Mouse (Mus musculus) embryonic facial prominence, embryonic 13.5 days (tissue): Measurements from ENCODE around the gene 2610528A11Rik. TPM values are rescaled to one million over a fixed set of nuclear protein-coding genes. Genes with fewer than 3 reads are reported as not detected.

Source experiments
- ATAC-seq: fragments of 200-750 bp; cut with Nextera tagmentation; 2 replicates; pipeline ENCODE4 v1.8.0; 2017; ENCODE audit warnings: low read depth; ENCODE audit not compliant: insufficient number of reproducible peaks, insufficient read depth, low FRiP score, low TSS enrichment
- H3K27ac ChIP-seq: fragments of 300-500 bp; sonication (generic); 2 replicates; pipeline ENCODE4 v1.5.1; 2015; ENCODE audit warnings: moderate library complexity, mild to moderate bottlenecking, inconsistent platforms
- H3K27me3 ChIP-seq: fragments of 300-500 bp; sonication (generic); 2 replicates; pipeline ENCODE4 v1.6.1; 2015; ENCODE audit warnings: mild to moderate bottlenecking, inconsistent platforms
- H3K36me3 ChIP-seq: fragments of 300-500 bp; sonication (generic); 2 replicates; pipeline ENCODE4 v1.6.1; 2015; ENCODE audit warnings: mild to moderate bottlenecking, inconsistent platforms
- H3K4me1 ChIP-seq: fragments of 300-500 bp; sonication (generic); 2 replicates; pipeline ENCODE4 v1.6.1; 2015; ENCODE audit warnings: inconsistent platforms
- H3K4me2 ChIP-seq: fragments of 300-500 bp; sonication (generic); 2 replicates; pipeline ENCODE4 v1.6.1; 2015; ENCODE audit warnings: moderate library complexity, mild to moderate bottlenecking, inconsistent platforms
- H3K4me3 ChIP-seq: fragments of 300-500 bp; sonication (generic); 2 replicates; pipeline ENCODE4 v1.5.1; 2015; ENCODE audit warnings: mild to moderate bottlenecking, inconsistent platforms
- H3K9ac ChIP-seq: fragments of 300-500 bp; sonication (generic); 2 replicates; pipeline ENCODE4 v1.6.1; 2015; ENCODE audit warnings: mild to moderate bottlenecking, inconsistent platforms
- H3K9me3 ChIP-seq: fragments of 300-500 bp; sonication (generic); 2 replicates; pipeline ENCODE4 v1.6.1; 2016; ENCODE audit warnings: inconsistent platforms
- WGBS: fragments of 180-500 bp; shearing (Covaris S2); methylation state at CpG from one replicate; pipeline ENCODE4 v1.1.7; 2015; ENCODE audit warnings: mixed read lengths; 5-methylcytosine and 5-hydroxymethylcytosine counted together
- polyA plus RNA-seq: library from polyadenylated mRNA; unstranded; fragments of >200 nt; fragmentation: Nextera tagmentation; extraction: Ambion mirVana; gene quantifications from 2 replicates; pipeline ENCODE4 v1.2.1, GENCODE M21; 2015

2610528A11Rik gene
- polyA plus RNA-seq, 1 experiment from 2014 or later: 3.2 TPM

DNA sequence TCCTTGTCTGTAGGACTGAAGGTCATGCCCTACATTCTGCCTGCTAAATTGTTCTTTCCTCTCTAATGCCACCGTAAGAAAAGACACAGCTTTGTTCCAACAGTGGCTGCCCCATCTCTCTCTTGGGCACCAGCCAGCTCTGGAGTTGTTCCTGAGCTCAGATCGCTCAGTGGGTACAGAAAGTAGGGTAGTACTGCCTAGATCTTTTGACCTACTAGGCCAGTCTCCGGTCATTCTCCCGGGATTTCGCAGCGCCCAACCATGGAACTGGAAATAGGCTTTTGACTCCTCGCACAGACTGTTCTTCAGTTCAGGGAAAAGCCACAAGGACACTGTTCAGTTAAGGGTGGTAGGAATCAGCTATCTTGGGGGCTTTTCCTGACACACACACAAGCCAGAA is 891 bp downstream of the 2610528A11Rik start:
- H3K4me2 ChIP-seq: no peak overlapping the region
- no peaks in the 10 kb centered on the region for H3K4me1 ChIP-seq
- H3K4me3 ChIP-seq: no peak overlapping the region
- H3K27ac ChIP-seq: no peak overlapping the region
- WGBS: 88% methylated on average over 7 of the region's 7 CpGs
- H3K36me3 ChIP-seq: no peaks in the 10 kb centered on the region
- H3K27me3 ChIP-seq: no peaks in the 10 kb centered on the region
- no peak overlapping the region for H3K9ac ChIP-seq
- ATAC-seq: no peak
- H3K9me3 ChIP-seq: no peaks in the 10 kb centered on the region

DNA sequence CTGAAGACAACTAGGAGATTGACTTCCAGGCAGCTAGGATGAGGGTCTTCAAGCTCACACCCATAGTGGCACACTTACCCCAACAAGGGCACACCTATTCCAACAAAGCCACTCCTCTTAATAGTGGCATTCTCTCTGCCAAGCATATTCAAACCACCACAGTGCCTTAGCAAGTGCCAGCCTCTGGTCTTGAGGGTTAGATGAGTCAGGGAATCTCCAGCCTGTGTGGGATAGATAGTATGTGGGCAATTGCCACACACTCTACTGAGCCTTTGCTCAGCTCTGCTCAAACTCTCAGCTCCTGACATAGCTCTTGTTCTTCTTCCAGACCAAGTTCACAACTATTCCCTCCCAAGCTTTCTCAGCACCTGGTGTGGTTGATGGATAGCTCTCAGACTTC is 2.5 kb downstream of the 2610528A11Rik start:
- Histone ChIP-seq H3K9me3 (no peaks in the 10 kb centered on the region), H3K4me3 (no peak overlapping the region), H3K9ac (no peak overlapping the region), H3K4me2 (no peak overlapping the region), H3K27me3 (no peaks in the 10 kb centered on the region), H3K36me3 (no peaks in the 10 kb centered on the region), H3K4me1 (no peaks in the 10 kb centered on the region), H3K27ac (no peak overlapping the region)
- ATAC-seq: no peak

DNA sequence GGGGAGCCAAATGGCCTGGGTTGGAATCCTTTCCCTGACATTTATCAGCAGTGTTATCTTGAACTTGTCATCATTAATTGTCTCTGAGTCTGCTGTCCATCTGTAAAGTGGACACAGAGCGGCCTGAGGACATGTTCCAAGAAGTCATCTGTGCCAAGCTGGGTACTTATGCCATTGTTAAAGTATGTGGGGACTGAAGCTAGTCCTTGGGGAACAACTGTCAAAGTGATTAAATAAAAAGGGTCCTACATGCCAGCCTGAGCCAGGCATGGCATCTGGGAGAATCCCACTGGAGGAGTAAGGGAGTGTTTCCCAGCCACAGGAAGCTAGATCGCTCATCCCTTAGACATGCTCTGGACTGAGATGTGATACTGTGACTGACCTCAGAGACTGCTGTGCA is 3.4 kb downstream of the 2610528A11Rik start:
- no peaks in the 10 kb centered on the region for H3K9me3 ChIP-seq
- ATAC-seq: no peak
- peaks cover 7% of the 10 kb centered on the region; the same call in 1 of the 2 replicates for H3K4me1 ChIP-seq
- 91% methylated on average over 2 of the region's 2 CpGs for WGBS
- H3K9ac ChIP-seq: no peak overlapping the region
- H3K36me3 ChIP-seq: no peaks in the 10 kb centered on the region
- H3K4me2 ChIP-seq: no peak overlapping the region
- H3K27me3 ChIP-seq: no peaks in the 10 kb centered on the region
- H3K27ac ChIP-seq: no peak overlapping the region
- no peak overlapping the region for H3K4me3 ChIP-seq

DNA sequence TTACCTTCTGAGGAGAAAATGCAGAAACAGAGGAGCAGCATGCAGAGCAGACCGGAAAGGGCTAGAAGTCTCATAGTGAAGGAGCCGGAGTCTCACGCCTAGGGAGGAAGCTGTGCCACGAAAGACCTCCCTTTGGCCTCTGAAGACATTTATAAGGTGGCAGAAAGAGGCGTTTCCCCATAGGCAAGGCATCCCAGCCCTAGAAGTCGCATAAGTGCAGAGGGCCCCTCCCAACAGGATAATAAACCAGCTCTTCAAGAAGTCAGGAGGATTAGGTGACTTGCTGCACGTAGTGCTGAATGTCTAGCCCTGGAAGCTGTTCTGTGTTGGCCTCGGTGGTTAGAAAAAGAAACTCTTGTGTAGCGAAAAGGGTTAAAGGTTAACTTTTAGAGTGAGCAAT is 3.8 kb downstream of the 2610528A11Rik start:
- no peak for ATAC-seq
- H3K9me3 ChIP-seq: no peaks in the 10 kb centered on the region
- H3K27ac ChIP-seq: no peak overlapping the region
- H3K36me3 ChIP-seq: no peaks in the 10 kb centered on the region
- no peak overlapping the region for H3K4me3 ChIP-seq
- H3K4me1 ChIP-seq: peaks cover 8% of the 10 kb centered on the region; the same call in 1 of the 2 replicates
- H3K4me2 ChIP-seq: no peak overlapping the region
- no peaks in the 10 kb centered on the region for H3K27me3 ChIP-seq
- 69% methylated on average over 9 of the region's 9 CpGs for WGBS
- H3K9ac ChIP-seq: no peak overlapping the region

DNA sequence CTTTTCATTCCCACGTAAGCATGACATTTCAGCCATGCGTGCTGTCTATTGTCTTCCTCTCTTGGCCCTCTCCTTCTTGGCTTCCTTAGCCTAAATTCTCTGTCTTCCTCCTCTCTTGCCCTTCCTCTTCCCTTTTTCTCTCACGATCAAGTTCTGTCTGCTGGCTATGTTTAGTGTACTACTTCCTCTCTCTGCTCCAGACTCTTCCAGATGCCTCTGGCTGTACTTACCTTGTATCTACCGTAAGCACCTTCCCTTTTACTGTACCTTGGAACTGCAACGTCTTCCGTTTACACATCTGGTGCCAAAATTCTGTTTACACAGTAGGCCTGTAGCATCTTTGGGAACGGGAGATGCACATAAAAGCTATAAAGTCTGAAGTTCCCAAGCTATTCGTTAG is 4.4 kb downstream of the 2610528A11Rik start:
- no peaks in the 10 kb centered on the region for H3K9me3 ChIP-seq
- H3K27me3 ChIP-seq: no peaks in the 10 kb centered on the region
- H3K27ac ChIP-seq: no peak overlapping the region
- ATAC-seq: no peak
- H3K36me3 ChIP-seq: no peaks in the 10 kb centered on the region
- 79% methylated on average over 8 of the region's 8 CpGs for whole genome bisulfite sequencing
- H3K4me2 ChIP-seq: no peak overlapping the region
- no peak overlapping the region for H3K4me3 ChIP-seq
- no peak overlapping the region for H3K9ac ChIP-seq
- peaks cover 8% of the 10 kb centered on the region; the same call in 1 of the 2 replicates for H3K4me1 ChIP-seq

DNA sequence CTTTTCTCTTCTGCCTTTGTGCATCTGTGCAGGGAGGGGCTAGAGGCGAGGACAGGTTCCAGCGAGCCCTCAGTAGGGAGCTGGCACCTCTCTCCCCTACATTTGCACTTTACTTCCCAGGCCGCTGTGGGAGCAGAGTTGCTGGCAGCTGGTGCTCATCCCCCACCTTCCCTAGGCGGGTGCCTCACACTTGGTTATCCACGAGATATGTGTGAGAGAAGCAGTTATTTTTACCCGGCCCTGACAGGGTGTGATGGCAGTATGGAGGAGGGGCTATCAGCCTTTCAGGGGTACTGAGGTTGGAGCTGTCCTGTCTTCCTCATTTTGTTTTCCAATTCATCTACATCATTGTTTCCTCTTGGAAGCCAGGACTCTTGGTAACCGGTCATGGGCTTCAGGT is 8.0 kb downstream of the 2610528A11Rik start:
- ATAC-seq: no peak
- H3K27ac ChIP-seq: no peak overlapping the region
- no peaks in the 10 kb centered on the region for H3K36me3 ChIP-seq
- H3K4me1 ChIP-seq: peaks cover 8% of the 10 kb centered on the region; the same call in 1 of the 2 replicates
- H3K9me3 ChIP-seq: no peaks in the 10 kb centered on the region
- no peaks in the 10 kb centered on the region for H3K27me3 ChIP-seq
- 44% methylated on average over 7 of the region's 7 CpGs for WGBS
- no peak overlapping the region for H3K9ac ChIP-seq
- H3K4me3 ChIP-seq: no peak overlapping the region
- no peak overlapping the region for H3K4me2 ChIP-seq

DNA sequence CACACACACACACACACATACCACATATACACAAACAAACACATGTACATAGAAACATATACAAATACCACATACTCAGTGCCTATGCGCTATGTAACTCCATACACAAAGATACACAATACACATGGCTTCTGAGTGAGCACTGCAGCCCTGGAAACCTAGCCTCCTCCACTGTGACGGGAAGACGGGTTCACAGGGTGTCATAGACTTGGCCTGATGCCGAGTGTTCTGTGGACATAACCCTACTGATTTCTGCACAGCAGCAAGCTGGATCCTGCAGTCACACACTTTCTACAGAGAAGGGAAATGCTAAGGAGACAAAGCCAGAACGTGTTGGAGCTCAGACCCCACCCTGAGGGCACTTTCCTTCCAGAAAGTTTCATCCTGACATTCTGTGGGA is 9.1 kb downstream of the 2610528A11Rik start:
- no peak overlapping the region for H3K27ac ChIP-seq
- no peak overlapping the region for H3K4me2 ChIP-seq
- peaks cover 8% of the 10 kb centered on the region; the same call in 1 of the 2 replicates for H3K4me1 ChIP-seq
- WGBS: 56% methylated on average over 5 of the region's 5 CpGs
- no peak; the same call in 1 of the 2 replicates for ATAC-seq
- peaks cover 4% of the 10 kb centered on the region; the same call in 1 of the 2 replicates for H3K27me3 ChIP-seq
- no peak overlapping the region for H3K9ac ChIP-seq
- no peaks in the 10 kb centered on the region for H3K36me3 ChIP-seq
- H3K4me3 ChIP-seq: no peak overlapping the region
- no peaks in the 10 kb centered on the region for H3K9me3 ChIP-seq

DNA sequence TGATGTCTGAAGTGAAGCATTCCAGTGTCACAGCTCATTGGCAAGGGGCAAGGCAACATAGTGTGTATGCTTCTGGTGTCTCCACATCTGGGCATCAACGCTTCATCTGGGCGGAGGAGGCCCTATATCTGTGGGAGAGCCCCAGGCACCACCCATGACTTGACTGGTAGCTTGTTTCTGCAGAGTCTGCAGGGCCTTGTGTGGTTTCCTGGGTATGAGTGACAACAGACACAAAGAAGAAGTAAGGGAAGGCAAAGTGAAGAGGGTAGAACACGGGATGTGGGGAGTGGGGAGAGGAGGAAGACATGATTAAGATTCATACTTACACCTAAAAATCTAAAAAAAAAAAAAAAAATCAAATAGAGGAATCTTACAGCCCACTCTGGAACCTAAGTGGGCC is 11.3 kb downstream of the 2610528A11Rik start:
- Histone ChIP-seq H3K9ac (no peak overlapping the region), H3K4me3 (no peak overlapping the region), H3K4me1 (peaks cover 14% of the 10 kb centered on the region), H3K4me2 (no peak overlapping the region), H3K9me3 (no peaks in the 10 kb centered on the region), H3K36me3 (no peaks in the 10 kb centered on the region), H3K27me3 (peaks cover 27% of the 10 kb centered on the region), H3K27ac (no peak overlapping the region)
- WGBS: 81% methylated on average over 3 of the region's 3 CpGs
- no peak for ATAC-seq

DNA sequence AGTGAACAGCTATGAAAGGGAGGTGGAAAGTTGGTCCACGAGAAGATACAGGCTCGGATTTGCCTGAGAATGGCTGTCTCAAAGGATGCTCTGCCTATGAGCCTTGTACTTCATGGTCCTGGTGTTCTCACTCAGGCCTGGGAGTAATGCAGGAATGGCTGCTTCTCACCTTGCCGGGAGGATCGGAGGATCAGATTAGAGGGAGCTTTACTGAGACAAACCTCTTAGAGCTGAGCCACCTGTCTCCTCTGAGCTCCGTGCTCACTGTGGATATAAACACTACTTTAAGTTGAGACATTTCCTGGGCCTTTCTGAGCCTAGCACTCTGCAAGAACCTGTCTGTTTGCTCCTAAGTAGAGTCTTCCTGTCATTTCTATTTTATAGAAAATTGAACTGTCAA is 12.3 kb downstream of the 2610528A11Rik start:
- WGBS: 75% methylated on average over 5 of the region's 5 CpGs
- Histone ChIP-seq H3K9ac (no peak overlapping the region), H3K27me3 (peaks cover 36% of the 10 kb centered on the region), H3K4me1 (peaks cover 14% of the 10 kb centered on the region), H3K4me2 (no peak overlapping the region), H3K36me3 (no peaks in the 10 kb centered on the region), H3K4me3 (no peak overlapping the region), H3K9me3 (no peaks in the 10 kb centered on the region), H3K27ac (no peak overlapping the region)
- ATAC-seq: no peak

DNA sequence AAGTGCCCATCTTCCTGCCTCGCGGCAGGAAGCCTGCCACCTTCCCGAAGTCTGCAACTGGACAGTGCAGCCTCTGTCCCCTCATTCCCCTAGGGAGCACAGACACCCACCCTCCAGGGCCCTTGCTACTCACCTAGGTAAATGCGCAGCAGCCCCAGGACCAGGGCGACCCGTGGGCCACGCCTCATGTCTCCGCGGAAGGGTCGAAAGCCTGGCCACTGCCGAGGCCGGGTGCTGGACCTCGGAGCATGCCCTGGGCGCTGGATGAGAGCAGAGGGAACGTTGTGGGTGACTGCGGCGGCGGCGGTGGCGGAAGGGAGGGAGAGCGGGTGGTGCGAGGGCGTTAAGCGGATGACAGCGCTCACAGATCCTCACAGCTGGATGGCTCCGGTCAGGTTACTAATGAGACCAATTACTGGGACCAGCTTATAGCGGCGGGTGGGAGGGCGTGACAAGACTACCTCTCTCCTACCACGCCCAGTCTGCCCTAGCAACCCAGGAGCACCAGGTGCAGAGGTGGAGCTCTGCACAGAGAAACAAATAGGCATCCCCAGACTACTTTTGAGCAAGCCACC is 15.8 kb downstream of the 2610528A11Rik start, which contains the start of gene Cdhr1:
Cdhr1 (minus strand) TSS at position 392 of the 575 bp plus-strand sequence.
- peaks cover 6% of the 10 kb centered on the region for H3K4me1 ChIP-seq
- peak within 1 kb of the TSS; percentile 55; the same call in 1 of the 2 replicates for H3K9ac ChIP-seq
- peak within 1 kb of the TSS; percentile 57 for H3K4me2 ChIP-seq
- peak within 1 kb of the TSS; percentile 31 for H3K4me3 ChIP-seq
- H3K9me3 ChIP-seq: no peaks in the 10 kb centered on the region
- ATAC-seq: peak; percentile 72
- under 1% methylated on average over 30 of the region's 30 CpGs for WGBS
- H3K27ac ChIP-seq: no peak within 1 kb of the TSS
- H3K36me3 ChIP-seq: no peaks in the 10 kb centered on the region
- peaks cover 43% of the 10 kb centered on the region for H3K27me3 ChIP-seq

DNA sequence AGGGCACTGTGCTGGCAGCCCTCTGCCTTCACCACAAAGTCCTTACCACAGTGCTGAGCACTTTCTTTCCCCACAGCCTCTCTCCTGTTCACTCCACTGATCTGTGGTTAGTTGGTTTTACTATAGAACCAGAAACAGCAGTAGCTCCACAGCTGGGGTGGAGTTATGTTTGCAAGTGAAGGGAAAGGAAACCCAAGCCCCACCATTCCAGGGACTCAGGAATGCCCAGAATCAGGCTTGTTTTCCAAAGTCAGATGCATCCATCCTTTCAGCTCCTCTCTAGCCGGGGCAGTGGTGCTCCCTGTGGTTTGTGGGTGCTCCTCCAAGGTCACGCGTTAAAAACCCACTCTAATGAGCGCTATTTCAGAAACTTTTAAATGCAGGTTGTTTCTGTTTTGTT is 18.3 kb downstream of the 2610528A11Rik start:
- Histone ChIP-seq H3K36me3 (no peaks in the 10 kb centered on the region), H3K4me1 (peaks cover 6% of the 10 kb centered on the region), H3K4me2 (no peak overlapping the region), H3K4me3 (no peak overlapping the region), H3K9ac (no peak overlapping the region), H3K9me3 (no peaks in the 10 kb centered on the region), H3K27me3 (peaks cover 43% of the 10 kb centered on the region), H3K27ac (no peak overlapping the region)
- WGBS: 83% methylated on average over 4 of the region's 4 CpGs
- no peak for ATAC-seq

DNA sequence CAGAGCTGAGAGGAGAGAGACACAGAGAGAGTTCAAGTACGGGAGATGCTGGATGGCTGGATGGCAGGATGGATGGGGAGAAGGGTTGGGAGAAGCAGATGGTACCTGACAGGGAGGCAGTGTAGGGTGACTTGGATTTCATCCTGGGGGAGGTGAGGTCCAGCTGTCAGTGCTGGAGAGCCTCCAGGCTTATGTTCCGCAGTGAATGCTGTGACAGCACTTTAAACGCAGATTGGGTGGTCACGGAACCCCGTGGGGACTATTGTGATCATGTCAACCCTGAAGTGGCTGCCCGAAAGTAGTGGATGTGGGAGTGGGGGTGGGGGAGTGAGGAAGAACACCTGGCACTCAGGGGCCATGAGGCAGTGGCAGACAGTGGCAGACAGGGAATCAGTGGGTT is 19.4 kb downstream of the 2610528A11Rik start:
- 64% methylated on average over 6 of the region's 6 CpGs for WGBS

More for the DNA sequence above, 19.4 kb downstream of the 2610528A11Rik start:
- ATAC-seq: no peak
- Histone ChIP-seq H3K4me2 (no peak overlapping the region), H3K4me3 (no peak overlapping the region), H3K9me3 (no peaks in the 10 kb centered on the region), H3K9ac (no peak overlapping the region), H3K27ac (no peak overlapping the region), H3K4me1 (peaks cover 6% of the 10 kb centered on the region), H3K36me3 (no peaks in the 10 kb centered on the region), H3K27me3 (peaks cover 36% of the 10 kb centered on the region)
